ENCODE assay signal across 25 mouse cellular contexts in genomic region chr15:79559649-79560048, GRCm38 (mm10). TPM values are rescaled to one million over a fixed set of nuclear protein-coding genes. Genes with fewer than 3 reads are reported as not detected.
DNase-seq lines count a peak whose midpoint lies in the region; ATAC-seq and TF ChIP-seq lines count a peak whose summit lies in the region.
"Had no signal": no experiment of that assay in that cellular context is flagged by ENCODE, and none has a peak within 500 bp of the region (broad histone marks: within the 10 kb centered on the region; RNA-seq: fewer than 3 reads in every experiment).

No protein-coding gene starts in this region.

- H3K4me2 ChIP-seq in forebrain, postnatal 0 days (ENCODE audit: low read depth) = no peak overlapping the region
- no peak overlapping the region for H3K4me2 ChIP-seq in forebrain, embryonic 15.5 days (replicated peaks)

- H3K27me3 ChIP-seq in forebrain, postnatal 0 days (ENCODE audit: insufficient read depth, low read length) = no peaks in the 10 kb centered on the region
- H3K27me3 ChIP-seq in forebrain, embryonic 15.5 days = no peaks in the 10 kb centered on the region
- H3K27me3 ChIP-seq: CH12.LX had no signal

- H3K4me3 ChIP-seq in forebrain, postnatal 0 days (ENCODE audit: low read depth, low read length) = no peak overlapping the region
- H3K4me3 ChIP-seq in forebrain, embryonic 15.5 days = no peak overlapping the region

- no peaks in the 10 kb centered on the region for H3K9me3 ChIP-seq in forebrain, postnatal 0 days (ENCODE audit: low read length)
- no peaks in the 10 kb centered on the region for H3K9me3 ChIP-seq in forebrain, embryonic 15.5 days
- H3K9me3 ChIP-seq: G1E had no signal

- peak; percentile 83 for ATAC-seq in forebrain, postnatal 0 days
- ATAC-seq in forebrain, embryonic 15.5 days (replicated peaks) = no peak
- ATAC-seq in frontal cortex, adult (ENCODE audit: low TSS enrichment) = 0 out of 2 replicates have a peak, but pooled peaks have one; percentile 34
- ATAC-seq: activated CD4-positive, CD25-positive, alpha-beta regulatory T cell, adult 4 months; CD4-positive, CD25-positive, alpha-beta regulatory T cell, adult 4 months; Patski had no signal

- no peaks in the 10 kb centered on the region for H3K4me1 ChIP-seq in forebrain, postnatal 0 days (ENCODE audit: insufficient read depth)
- H3K4me1 ChIP-seq in forebrain, embryonic 15.5 days = no peaks in the 10 kb centered on the region

- no peaks in the 10 kb centered on the region for H3K36me3 ChIP-seq in forebrain, postnatal 0 days (ENCODE audit: insufficient read depth)
- H3K36me3 ChIP-seq in forebrain, embryonic 15.5 days = no peaks in the 10 kb centered on the region
- H3K36me3 ChIP-seq: G1E had no signal

- TF ChIP-seq CTCF in forebrain, postnatal 0 days (IDR thresholded peaks at IDR 0.05; ENCODE audit: low read depth) = no peak

- no peak overlapping the region for H3K27ac ChIP-seq in forebrain, postnatal 0 days (ENCODE audit: low read depth, low read length)
- no peak overlapping the region for H3K27ac ChIP-seq in forebrain, embryonic 15.5 days (replicated peaks)

- no peak for DNase-seq in forebrain, postnatal 0 days
- DNase-seq in frontal cortex, postnatal 25 days (ENCODE audit: low spot score in 2 of 2) = no peak
- DNase-seq in heart, adult 11 months = peak; percentile 64
- no peak for DNase-seq in heart, postnatal 25 days (ENCODE audit: low spot score)
- DNase-seq in brain, adult 2 months (ENCODE audit: low read depth, low spot score) = peak; percentile 28
- DNase-seq in layer of hippocampus, adult 11-12 months (ENCODE audit: low spot score) = no peak
- DNase-seq: adrenal gland, adult 2 months; adrenal gland, adult 8-10 months; adrenal gland, postnatal 10 days; adrenal gland, postnatal 14 days; adrenal gland, postnatal 25 days; adrenal gland, postnatal 36 days; B cell, adult 2 months; cerebellum, adult 11 months; cerebellum, adult 11-12 months; cerebellum, adult 18-20 months had no signal

- WGBS in forebrain, postnatal 0 days = 67% methylated on average over 3 of the region's 3 CpGs
- WGBS in forebrain, embryonic 15.5 days = 79% methylated on average over 3 of the region's 3 CpGs

- no peak overlapping the region for H3K9ac ChIP-seq in forebrain, postnatal 0 days
- no peak overlapping the region for H3K9ac ChIP-seq in forebrain, embryonic 15.5 days (replicated peaks)

- intact Hi-C loops in heart, postnatal 25 days (cut with DNase I) = no loop called here

RNA-seq across cellular contexts. Expression of gene Ddx17, which starts 13.1 kb away (rescaled TPM):
- 373 and 392 TPM in 2 replicates for total RNA-seq in forebrain, postnatal 0 days (2014; rRNA removed)
- polyA plus RNA-seq in forebrain, postnatal 0 days (2015; fragmentation: Nextera tagmentation; extraction: Ambion mirVana) = 21.5 and 26.5 TPM in 2 replicates
- 60.1 and 63.7 TPM in 2 replicates for polyA plus RNA-seq in forebrain, embryonic 15.5 days (2015; fragmentation: Nextera tagmentation; extraction: Ambion mirVana)
- 100 to 1,000 TPM in 1 of 2 experiments, 10 to 100 TPM in 1; 96.7 to 105 TPM for total RNA-seq in heart, postnatal 25 days (2021)

RNA-seq across cellular contexts. Expression of gene Kdelr3, which starts 43.4 kb away (rescaled TPM):
- 3.1 and 5.6 TPM in 2 replicates for total RNA-seq in forebrain, postnatal 0 days (2014; rRNA removed)
- polyA plus RNA-seq in forebrain, postnatal 0 days (2015; fragmentation: Nextera tagmentation; extraction: Ambion mirVana) = 5.3 and 6.8 TPM in 2 replicates
- 5.1 and 5.3 TPM in 2 replicates for polyA plus RNA-seq in forebrain, embryonic 15.5 days (2015; fragmentation: Nextera tagmentation; extraction: Ambion mirVana)
- total RNA-seq in heart, postnatal 25 days (2021) = 1 to 10 TPM; 7.6 to 8.2 TPM
- polyA plus RNA-seq: CD4-positive, CD25-positive, alpha-beta regulatory T cell, adult 4 months; G1E had no signal

RNA-seq across cellular contexts. Expression of gene Dmc1, which starts 45.3 kb away (rescaled TPM):
- 1.8 and 3.2 TPM in 2 replicates for total RNA-seq in forebrain, postnatal 0 days (2014; rRNA removed)
- 0.44 and 0.49 TPM in 2 replicates for polyA plus RNA-seq in forebrain, postnatal 0 days (2015; fragmentation: Nextera tagmentation; extraction: Ambion mirVana)
- polyA plus RNA-seq in forebrain, embryonic 15.5 days (2015; fragmentation: Nextera tagmentation; extraction: Ambion mirVana) = 0.59 and 0.67 TPM in 2 replicates
- total RNA-seq in heart, postnatal 25 days (2021) = under 1 TPM in 1 of 2 experiments, not detected in 1; 0.10 TPM
- total RNA-seq: CH12.LX, G1E, MEL had no signal
- polyA plus RNA-seq: activated CD4-positive, CD25-positive, alpha-beta regulatory T cell, adult 4 months; C2C12; CD4-positive, CD25-positive, alpha-beta regulatory T cell, adult 4 months; G1E had no signal

RNA-seq across cellular contexts. Expression of gene Kcnj4, which starts 54.6 kb away (rescaled TPM):
- total RNA-seq in forebrain, postnatal 0 days (2014; rRNA removed) = 17.3 and 17.8 TPM in 2 replicates
- polyA plus RNA-seq in forebrain, postnatal 0 days (2015; fragmentation: Nextera tagmentation; extraction: Ambion mirVana) = 0.99 and 1.1 TPM in 2 replicates
- 0.20 and 0.33 TPM in 2 replicates for polyA plus RNA-seq in forebrain, embryonic 15.5 days (2015; fragmentation: Nextera tagmentation; extraction: Ambion mirVana)
- not detected for total RNA-seq in heart, postnatal 25 days (2021)
- total RNA-seq: CH12.LX, MEL had no signal
- polyA plus RNA-seq: activated CD4-positive, CD25-positive, alpha-beta regulatory T cell, adult 4 months; CD4-positive, CD25-positive, alpha-beta regulatory T cell, adult 4 months; G1E had no signal

Comparison
In these comparisons a context has a peak if more than half of its experiments do, and no peak if none do; other contexts are left out.
1. DNase-seq: peak in heart, adult 11 months (single experiment) and brain, adult 2 months (single experiment); none in forebrain, postnatal 0 days (single experiment), frontal cortex, postnatal 25 days (0 of 2), heart, postnatal 25 days (single experiment) and layer of hippocampus, adult 11-12 months (single experiment).